Mouse (Mus musculus): ENCODE results near the gene 4930595D18Rik.

The 4930595D18Rik gene

DNA sequence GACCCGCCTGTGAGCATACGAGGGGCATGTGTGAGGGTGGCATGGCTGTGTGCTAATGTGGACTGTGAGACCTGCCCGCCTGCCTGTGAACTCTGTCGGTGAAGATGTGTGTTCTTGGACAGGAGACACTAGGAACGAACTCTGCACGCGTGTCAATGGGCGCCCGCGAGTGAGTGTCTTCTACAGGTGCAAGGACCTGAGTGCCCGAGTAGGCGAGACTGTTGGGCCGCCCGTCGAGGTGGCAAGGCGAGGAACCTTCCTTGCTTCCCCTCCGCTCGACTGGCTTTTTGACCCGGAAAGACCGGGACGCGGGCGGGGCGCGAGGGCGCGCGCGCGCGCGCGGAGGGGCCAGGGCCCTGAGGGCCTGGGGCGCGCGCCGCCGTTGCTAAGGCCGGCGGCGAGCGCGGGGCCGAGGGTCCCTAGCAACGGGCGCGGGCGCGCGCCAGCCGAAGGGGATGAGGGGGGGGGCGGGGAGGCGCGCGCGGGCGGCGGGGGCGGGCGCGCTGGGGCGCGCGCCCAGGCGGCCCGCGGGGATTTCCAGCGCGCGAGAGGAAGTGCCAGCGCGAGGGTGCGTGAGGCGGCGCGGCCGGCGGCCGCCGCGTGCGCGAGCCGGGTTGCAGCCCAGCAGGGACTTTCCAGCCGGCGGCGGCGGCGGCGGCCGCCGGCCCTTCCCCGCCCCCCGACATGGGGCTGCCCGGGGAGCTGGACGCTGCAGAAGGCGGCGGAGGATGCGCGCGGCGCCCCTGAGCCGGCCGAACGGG, 18.3 kb downstream of the 4930595D18Rik start, which contains the start of gene Traf3:
TSS of gene Traf3 (plus strand) at position 540 of the 761 bp plus-strand sequence.
- peak; percentile 57 for DNase-seq (ENCODE audit: low read depth, low spot score)

DNA sequence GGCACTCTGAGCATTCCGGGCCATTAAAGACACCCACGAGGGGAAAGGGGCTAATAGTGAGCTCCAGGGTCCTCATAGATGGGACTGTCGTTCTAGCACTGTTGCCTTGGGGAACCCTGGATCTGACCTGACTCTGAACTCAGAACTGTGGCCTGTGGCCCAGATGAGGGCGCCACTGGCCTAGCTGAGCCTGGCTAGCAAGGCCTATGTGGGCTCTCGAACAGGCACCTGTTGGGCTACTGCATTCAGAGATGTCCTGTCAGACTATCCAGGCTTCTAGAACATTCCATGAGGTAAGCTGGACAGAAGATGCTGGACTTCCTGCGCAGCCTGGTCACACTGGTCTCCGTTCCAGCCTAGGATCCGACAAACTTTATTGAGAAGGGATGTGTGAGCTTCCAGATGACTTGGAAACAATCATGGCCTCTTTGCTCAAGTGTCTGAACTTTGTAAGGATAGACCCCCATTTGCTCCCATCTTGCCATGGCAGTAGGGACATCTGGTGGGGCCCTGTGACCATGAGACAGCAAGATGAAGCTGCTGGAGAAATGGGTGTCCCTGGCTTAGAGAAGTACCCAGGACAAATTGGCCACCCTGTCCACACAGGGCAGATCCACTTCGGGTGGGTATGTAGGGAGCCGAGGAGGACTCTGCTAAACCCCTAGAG, 19.0 kb downstream of the 4930595D18Rik start:
- DNase-seq (ENCODE audit: low read depth, low spot score): no peak

DNA sequence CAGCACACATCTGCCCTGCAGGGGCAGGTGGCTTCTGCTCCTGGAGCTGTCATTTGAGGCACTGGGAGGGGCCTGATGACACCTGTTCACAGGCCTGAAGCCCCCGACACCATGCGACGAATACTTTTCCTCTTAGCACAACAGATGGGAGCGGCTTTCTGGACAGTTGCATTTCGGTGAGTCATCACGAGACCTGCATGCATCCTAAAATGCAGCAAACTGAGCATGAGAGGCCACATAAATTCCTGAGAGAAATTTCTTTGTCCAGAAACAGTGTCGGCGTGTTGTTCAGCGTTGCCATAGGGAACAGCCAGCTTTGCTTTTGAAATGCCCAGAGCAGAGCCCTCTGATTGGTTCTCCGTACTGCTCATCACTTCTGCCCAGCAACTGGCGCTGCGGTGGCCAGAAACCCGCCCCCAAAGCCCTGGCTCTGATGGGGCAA, 20.0 kb downstream of the 4930595D18Rik start:
- peak; percentile 83 for DNase-seq (ENCODE audit: low read depth, low spot score)

DNA sequence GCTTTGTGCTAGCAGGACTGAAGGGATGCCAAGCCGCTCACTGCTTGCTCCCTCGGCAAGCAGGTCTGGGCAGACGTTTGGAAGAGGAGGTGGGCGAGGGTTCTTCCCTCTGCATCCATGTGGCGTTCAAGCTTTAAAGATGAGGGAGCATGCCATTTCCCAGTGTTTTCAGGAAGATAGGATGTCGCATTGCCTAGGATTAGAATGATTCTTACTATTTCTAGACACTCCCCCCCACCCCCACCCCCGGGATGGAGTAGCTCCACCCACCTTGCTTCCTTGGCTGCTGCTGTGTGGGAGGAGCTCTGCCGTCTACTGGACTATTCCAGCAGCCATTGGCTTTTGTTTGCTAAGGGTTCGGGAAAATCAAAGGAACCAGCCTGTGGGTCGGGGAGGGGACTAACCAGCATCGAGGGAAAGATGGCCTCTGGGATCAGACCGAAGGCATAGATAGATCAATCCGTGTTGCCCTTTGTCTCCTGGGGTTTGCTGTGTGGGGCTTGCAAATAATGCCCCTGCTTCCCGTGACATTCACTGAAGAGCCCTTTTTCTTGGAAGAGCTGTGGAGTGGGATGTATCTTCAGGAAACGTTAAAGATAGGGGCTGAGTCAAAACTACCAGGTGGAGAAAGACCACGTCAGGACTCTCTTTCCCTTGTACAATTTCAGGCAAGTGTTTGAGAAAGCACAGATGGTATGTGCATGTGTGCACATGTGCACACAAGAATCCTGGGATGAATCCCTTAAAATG, 21.8 kb downstream of the 4930595D18Rik start:
- peak; percentile 55 for DNase-seq (ENCODE audit: low read depth, low spot score)

DNA sequence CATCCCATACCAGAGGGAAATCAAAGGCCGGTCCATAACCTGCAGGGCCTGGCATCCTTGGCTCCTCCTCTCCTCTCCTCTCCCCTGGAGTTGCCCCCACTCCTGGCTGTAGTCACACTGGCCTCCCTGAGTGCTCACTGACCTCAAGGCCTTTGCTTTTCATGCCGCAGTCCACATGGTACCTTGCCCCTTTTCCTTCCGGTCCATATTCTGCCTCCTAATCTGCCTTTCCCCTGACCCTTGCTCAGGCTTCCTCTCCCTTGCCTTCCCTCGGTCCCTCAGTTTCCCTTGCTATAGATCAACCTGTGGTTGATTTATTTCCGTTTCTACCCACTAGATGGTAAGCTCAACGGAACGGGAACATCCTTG, 22.4 kb downstream of the 4930595D18Rik start:
- DNase-seq (ENCODE audit: low read depth, low spot score): no peak

DNA sequence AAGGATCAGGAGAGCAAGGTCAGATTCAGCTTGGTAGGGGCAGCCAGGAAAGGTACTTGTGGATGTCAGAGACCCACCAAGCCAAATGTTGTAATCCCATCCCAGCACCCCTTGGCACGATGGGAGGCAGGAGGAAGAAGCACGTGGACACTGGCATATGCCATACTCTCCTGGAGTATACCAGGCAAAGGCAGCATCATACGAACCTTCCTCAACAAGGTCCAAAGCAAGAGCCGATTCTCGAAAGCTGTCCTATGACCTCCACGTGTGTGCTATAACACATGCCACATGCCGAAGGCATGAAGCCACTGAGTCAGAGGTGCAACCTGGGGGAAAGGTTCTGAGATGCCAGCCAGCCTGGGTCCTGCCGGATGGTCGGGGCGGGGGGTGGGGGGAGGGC, 23.4 kb downstream of the 4930595D18Rik start:
- no peak for DNase-seq (ENCODE audit: low read depth, low spot score)

DNA sequence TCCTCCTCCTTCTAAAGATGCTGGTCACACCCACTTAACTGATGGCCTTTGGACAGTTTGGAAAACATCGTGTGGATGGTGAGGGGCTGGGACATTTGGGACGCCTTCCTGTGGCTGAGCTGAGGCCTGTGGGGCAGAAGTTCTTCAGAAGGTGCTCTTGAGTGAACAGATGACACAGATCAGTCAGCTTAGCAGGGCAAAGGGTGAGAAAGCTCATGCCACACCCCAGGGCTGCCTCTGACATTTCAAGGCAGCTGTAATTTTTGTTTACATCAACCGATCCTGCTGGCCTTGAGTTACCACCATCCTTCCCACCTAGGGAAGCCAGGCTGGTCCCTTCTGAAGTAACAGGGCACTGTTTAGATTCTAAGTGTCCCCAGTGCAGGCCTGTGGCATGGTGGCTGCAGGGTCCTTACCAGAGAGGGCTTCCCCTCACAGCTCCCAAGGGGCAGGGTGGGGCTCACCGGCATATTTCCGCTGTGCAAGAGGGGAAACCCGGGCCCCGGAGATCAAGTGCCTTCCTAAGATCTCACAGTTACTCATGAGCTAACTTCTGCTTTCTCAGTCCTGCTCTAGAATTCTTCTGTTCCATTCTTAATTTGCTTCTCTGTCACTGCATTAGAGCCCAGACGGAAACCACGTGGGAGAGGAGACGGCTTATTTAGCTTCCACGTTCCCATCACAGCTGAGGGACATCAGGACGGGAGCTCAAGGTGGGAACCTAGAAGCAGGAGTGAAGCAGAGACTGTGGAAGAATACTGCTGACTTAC, 24.4 kb downstream of the 4930595D18Rik start:
- DNase-seq (ENCODE audit: low read depth, low spot score): no peak

DNA sequence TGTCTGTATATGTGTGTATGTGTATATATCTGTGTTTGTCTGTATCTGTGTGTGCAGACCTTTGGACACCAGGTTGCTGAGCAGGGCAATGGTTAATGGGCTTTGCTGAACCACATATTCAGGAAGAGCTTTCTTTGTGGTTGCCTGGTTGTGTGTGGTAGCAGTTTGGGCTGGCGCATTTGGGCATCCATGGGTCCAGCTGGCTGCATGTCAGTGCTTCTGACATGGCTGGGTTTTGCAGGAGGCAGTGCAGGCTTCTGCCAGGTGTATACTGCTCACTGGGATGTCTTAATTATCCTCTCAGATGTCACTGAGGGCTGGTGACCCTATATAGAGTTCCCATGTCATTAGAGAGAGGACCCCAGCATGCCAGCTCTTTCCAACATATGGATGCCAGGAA, 28.5 kb downstream of the 4930595D18Rik start:
- DNase-seq (ENCODE audit: low read depth, low spot score): no peak

DNA sequence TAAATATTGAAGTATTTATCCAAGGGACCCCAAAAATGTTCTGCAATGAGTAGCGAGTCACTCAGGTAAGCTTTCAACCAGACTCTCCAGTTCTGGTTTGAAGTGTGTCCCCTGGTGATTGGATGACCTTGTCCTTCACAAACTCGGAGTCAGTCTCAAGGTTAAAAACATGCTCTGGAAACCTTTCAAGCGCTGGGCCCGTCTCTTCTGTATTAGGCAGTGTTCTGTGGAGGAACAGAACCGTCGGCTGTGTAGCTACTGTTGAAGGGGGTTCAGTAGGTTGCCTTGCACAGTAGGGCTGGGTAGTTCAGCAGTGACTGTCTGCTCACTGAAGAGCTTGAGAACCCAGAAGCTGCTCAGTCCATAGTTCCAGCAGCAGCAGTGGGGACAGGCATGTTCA, 29.6 kb downstream of the 4930595D18Rik start:
- no peak for DNase-seq (ENCODE audit: low read depth, low spot score)

DNA sequence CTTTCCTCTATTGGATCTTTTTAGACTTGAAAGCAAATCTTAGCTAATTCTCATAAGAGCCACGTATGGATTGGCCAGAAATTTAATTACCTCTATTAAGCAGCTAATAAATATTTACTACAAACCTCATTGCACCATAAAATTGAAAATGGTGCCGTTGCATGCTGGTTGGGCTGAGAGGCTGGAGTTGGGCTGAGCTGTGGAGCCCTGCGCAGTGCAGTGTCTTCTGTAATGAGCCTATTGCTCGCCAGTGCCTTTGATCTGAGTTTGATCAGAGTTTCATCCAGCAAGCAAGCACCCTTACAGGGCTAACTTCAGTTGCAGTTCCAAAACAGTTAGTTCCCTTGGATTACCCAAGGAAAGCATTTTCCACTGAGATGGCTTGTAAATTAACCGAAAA, 30.3 kb downstream of the 4930595D18Rik start:
- no peak for DNase-seq (ENCODE audit: low read depth, low spot score)

DNA sequence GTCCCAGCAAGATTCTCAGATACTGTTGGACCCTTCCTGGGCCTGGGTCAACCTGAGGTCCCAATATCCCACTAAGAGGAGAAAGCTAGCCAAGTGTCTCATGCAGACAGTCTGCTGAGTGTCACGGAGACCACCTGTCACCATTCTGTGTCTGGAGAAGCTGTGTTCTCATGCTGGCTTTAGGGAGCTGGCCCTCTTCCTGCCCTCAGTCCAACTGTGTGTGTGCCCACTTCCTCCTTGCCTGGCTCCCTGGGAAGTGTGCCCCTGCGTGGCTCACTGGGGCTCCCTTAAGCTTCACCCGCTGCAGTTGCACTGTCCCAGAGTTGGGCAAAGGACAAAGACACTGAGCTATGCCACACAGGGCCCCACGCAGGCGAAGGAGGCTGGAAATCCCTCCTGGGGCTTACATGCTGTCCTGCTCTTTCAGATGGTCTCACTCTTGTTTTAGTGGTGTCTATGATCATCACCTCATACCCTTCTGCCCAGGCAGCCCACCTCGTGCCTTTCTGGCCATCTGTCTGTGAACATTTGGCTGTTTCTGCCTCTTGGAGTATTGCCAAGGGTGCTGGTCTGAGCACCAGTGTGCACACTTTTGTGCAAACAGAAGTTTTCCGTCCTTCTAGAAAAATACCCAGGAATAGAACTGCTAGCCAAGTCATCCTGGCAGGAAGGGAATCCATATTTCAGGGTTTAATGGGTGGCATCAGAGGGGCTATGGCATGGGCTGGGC, 31.1 kb downstream of the 4930595D18Rik start:
- DNase-seq (ENCODE audit: low read depth, low spot score): no peak

DNA sequence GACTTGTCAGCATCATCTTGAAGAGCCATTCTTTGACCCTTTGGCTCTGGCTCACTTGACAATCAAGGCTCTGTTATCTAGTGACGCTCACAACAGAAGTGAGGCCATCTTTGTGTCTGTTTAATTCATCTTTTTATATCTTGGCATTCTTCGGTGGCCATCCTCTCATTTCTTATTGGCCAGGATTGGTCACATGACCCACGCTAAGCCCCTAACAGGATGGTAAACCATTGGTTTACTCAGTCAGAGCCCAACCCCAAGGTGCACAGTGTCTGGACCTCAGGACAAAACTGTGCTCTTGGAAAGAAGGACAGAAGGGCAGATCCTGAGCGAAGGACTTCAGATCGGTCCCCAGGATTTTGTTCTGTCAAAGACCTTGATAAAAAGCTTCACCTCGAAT, 31.7 kb downstream of the 4930595D18Rik start:
- DNase-seq (ENCODE audit: low read depth, low spot score): no peak

DNA sequence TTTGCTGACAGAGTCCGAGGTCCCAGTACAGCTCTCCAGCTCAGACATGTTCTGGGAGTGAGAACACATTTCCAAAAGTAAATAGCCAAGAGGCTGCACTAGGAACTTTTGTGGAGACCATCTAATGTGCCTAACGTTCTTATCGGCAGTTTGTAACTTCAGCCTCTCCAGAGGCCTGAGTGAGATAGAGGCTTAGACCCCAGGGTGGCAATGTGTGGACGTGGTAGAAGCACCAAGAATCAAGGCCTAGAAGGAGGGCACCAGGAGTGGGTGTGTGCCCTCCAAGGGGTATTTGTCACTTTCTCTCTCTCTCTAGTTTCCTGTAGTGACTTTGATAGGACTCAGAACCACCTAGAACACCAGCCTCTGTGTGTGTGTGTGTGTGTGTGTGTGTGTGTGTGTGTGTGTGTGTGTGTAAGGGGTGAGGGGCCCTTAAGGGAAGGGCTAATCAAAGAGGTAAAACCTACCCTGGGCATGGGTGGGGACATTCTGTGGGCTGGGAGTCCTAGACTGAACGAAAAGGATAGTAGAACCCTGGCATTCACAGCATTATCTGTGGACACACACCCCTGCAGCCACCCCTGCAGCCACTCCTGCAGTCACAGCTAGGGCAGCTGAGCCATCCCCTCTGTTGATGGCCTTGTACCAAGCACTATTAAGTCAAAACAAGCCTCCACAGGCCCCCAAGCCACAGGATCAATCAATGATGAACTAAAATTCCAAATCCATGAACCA, 32.7 kb downstream of the 4930595D18Rik start:
- DNase-seq (ENCODE audit: low read depth, low spot score): no peak

DNA sequence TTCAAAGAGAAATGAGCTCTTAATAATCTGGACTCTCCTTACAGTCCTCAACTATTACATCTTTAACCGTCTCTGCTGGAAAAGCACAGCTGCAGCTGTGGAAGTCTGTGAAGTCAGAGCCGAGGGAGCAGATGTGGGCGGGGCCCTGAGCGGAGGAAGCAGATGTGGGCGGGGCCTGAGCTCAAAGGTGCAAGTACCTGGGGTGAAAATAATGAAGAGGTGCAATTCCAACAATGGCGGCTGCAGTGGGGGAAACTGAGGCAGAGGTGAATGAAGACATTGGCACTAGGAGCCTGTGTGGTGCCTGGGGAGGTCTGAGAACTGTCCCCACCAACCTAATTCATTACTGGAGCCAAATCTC, 34.1 kb downstream of the 4930595D18Rik start:
- DNase-seq (ENCODE audit: low read depth, low spot score): no peak

DNA sequence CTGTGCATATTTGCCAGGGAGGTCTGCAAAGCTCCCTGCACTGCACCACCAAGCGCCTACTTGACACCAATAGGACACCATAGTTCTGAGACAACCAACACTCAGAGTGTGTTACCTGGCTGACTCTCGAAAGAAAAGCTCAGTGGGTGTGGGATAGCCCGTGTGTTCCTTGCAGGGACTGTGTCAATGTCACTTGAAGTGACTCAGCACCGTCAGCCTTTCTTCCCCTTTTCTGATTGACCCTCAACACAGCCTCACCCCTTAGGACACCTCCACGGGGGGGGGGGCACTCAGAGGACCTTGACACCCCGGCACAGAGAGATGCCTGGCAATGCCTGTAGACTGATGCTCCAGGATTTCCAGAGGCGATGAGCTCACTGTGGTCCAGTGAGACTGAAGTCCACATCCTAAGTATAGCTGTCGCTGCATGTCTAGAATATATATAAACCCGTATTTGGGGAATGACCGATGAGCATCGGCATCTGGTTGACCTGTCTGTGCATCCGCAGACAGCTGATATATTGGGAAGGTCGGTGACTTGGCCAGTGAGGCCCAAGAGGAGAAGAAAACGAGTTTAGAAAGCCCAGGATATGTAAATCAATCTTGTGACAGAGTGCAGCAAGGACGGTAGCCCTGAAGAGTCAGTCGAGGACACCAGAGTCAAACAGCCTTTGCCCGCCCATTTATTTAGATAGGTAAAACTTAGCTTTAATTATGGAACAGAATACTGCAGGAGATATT, 34.6 kb downstream of the 4930595D18Rik start:
- no peak for DNase-seq (ENCODE audit: low read depth, low spot score)

DNA sequence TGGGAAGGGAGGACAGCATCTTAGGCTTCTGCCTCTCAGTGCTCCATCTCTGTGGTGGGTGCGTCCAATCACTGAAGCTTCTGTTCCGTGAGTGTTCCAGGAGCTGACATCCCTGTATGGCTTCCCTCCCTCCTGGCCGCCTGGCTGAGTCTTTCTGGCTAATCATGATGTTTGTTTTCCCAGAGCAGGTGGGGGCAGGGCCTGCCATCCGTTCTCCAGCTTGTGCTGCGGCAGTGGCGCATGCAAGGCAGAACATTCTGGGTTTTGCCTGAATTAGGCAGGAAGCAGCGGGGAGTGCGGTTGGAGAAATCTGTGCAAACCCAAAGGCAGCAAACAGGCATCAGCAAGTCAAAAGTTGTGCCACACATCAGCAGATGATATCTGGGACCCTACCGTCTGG, 39.0 kb downstream of the 4930595D18Rik start:
- no peak for DNase-seq (ENCODE audit: low read depth, low spot score)

DNA sequence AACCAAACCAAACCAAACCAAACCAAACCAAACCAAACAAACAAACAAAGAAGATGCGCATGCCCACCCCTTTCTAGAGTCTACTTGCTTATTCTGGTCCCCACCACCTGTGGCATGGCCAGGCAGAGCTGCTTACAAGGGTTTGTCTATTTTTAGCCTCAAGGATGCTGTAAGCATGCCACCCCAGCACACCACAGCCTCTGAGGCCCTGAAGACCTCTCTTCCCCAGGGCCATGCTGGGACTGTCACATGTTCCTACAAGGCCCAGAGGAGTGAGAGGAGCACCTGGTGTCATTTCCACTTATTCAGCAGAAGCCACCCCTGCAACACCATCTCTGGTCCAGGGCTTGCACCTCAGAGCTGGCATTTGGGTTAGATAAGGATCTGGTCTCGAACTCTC, 39.7 kb downstream of the 4930595D18Rik start:
- no peak for DNase-seq (ENCODE audit: low read depth, low spot score)

DNA sequence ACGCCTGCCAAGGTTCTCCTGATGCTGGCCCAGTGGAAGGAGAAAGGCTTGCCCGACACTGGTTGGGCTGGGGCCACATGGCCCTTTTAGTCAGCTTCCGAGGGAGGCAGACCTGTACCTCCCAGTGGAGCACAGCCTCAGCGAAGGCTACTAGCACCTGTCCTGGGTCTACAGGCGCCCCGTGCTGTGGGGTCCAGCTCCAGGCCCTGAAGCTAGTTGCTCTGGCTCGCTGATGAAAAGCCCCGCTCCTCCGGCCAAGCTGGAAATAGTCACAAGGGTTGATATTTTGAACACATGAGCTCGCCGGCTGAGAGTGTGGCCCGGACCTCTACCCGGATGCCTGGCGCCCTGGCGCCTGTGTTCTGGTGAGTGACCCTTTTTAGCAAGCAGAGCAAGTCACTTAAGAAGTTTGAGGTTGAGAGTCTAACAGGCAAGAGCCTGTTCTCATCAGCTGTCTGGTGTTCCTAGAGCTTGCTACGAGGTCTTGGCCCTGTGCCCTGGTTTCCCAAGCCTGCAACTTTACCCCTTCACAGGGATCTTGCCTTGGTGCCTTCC, 40.7 kb downstream of the 4930595D18Rik start:
- DNase-seq (ENCODE audit: low read depth, low spot score): no peak

DNA sequence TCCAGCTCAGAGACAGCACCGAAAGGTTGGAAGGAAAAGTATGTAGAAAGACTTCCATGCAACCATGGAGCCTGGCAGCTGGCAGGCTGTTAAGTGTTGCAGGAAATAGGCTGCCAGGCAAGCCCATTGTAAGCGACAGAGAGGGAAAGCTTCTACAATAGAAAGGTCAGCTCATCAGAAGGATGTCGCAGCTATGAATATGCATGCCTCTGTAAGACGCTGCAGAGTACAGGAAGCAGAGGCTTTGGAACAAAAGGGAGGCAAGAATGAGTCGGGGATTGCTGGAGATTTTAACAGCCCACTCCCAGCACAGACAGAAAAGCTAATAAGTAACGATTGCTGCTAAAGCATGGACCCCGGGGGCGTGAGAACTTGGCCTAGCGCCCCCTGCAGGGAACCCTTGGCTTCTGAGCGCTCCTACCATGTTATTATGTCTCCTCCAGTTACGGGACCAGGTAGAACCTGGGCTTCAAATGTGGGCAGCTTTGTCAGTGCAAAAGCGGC, 41.2 kb downstream of the 4930595D18Rik start:
- no peak for DNase-seq (ENCODE audit: low read depth, low spot score)

Data from embryo, embryonic 11.5 days (tissue).